Mouse (Mus musculus) MEL (cell line): ENCODE data around the gene Dop1b. TPM values are rescaled to one million over a fixed set of nuclear protein-coding genes. Genes with fewer than 3 reads are reported as not detected.

Experiments used
- DNase-seq: peaks from one replicate; pipeline ENCODE4 v3.0.0; 2011; ENCODE audit warnings: low read depth, low spot score
- H3K27ac ChIP-seq: 2 replicates; pipeline ENCODE4 v1.5.1; 2012; ENCODE audit warnings: low read depth, mild to moderate bottlenecking, control low read depth, low read length, moderate library complexity; ENCODE audit not compliant: control insufficient read depth
- H3K27me3 ChIP-seq, 2 experiments: fragments of 150-350 bp in 1 of 2; sonication (generic) in 1 of 2; 2 replicates each; pipeline ENCODE4 v1.6.1; 2012; ENCODE audit warnings: low read length in 2 of 2, mild to moderate bottlenecking in 2 of 2, improper control_type of control experiment in 1 of 2, moderate library complexity in 1 of 2; ENCODE audit not compliant: insufficient read depth in 2 of 2, control insufficient read depth in 1 of 2
- H3K36me3 ChIP-seq, 2 experiments: 2 replicates each; pipeline ENCODE4 v1.6.1; 2012 to 2014; ENCODE audit warnings: low read length in 2 of 2, improper control_type of control experiment in 1 of 2, inconsistent platforms in 1 of 2, mild to moderate bottlenecking in 1 of 2; ENCODE audit not compliant: insufficient read depth in 2 of 2, control insufficient read depth in 1 of 2
- H3K4me1 ChIP-seq, 2 experiments: fragments of 150-350 bp in 1 of 2; sonication (generic) in 1 of 2; 2 replicates each; pipeline ENCODE4 v1.6.1; 2012; ENCODE audit warnings: low read length in 2 of 2, improper control_type of control experiment in 1 of 2, mild to moderate bottlenecking in 1 of 2; ENCODE audit not compliant: insufficient read depth in 2 of 2, control insufficient read depth in 1 of 2
- H3K4me3 ChIP-seq, 2 experiments: fragments of 150-350 bp in 1 of 2; sonication (generic) in 1 of 2; 2 replicates each; pipeline ENCODE4 v1.5.1; 2012; ENCODE audit warnings: low read depth in 2 of 2, low read length in 2 of 2, mild to moderate bottlenecking in 2 of 2, moderate library complexity in 2 of 2, control low read depth in 1 of 2, improper control_type of control experiment in 1 of 2; ENCODE audit not compliant: control insufficient read depth in 1 of 2, insufficient read depth in 1 of 2
- H3K79me2 ChIP-seq: 2 replicates; pipeline ENCODE4 v1.6.1; 2012; ENCODE audit warnings: mild to moderate bottlenecking, low read length, moderate library complexity; ENCODE audit not compliant: control insufficient read depth, poor library complexity, insufficient read depth
- H3K9ac ChIP-seq: 2 replicates; pipeline ENCODE4 v1.6.1; 2012; ENCODE audit warnings: low read depth, mild to moderate bottlenecking, control low read depth, low read length, moderate library complexity; ENCODE audit not compliant: control insufficient read depth, poor library complexity, severe bottlenecking
- H3K9me3 ChIP-seq: fragments of 150-350 bp; sonication (generic); replicated peaks from 2 replicates; pipeline ENCODE4 v1.6.1; 2012; ENCODE audit warnings: mild to moderate bottlenecking, low read length, improper control_type of control experiment, moderate library complexity; ENCODE audit not compliant: insufficient read depth
- E2F4 ChIP-seq: IDR thresholded peaks from 2 replicates; pipeline ENCODE4 v1.6.1; 2011; ENCODE audit warnings: low read depth, low read length, improper control_type of control experiment, borderline replicate concordance
- ETS1 ChIP-seq: IDR thresholded peaks from 2 replicates; pipeline ENCODE4 v1.6.1; 2012; ENCODE audit warnings: low read depth, mild to moderate bottlenecking, inconsistent platforms, low read length, improper control_type of control experiment, moderate library complexity
- MYB ChIP-seq: IDR thresholded peaks from 2 replicates; pipeline ENCODE4 v1.6.1; 2011; ENCODE audit warnings: mild to moderate bottlenecking, low read depth, low read length, improper control_type of control experiment
- POLR2AphosphoS5 ChIP-seq: IDR thresholded peaks from 2 replicates; pipeline ENCODE4 v1.6.1; 2012; ENCODE audit warnings: low read depth, borderline replicate concordance, mild to moderate bottlenecking, inconsistent platforms, low read length, moderate library complexity, mixed read lengths
- RAD21 ChIP-seq: IDR thresholded peaks from 2 replicates; pipeline ENCODE4 v1.6.1; 2011; ENCODE audit warnings: mild to moderate bottlenecking, low read depth, low read length, improper control_type of control experiment
- RCOR1 ChIP-seq: IDR thresholded peaks from 2 replicates; pipeline ENCODE4 v1.6.1; 2012; ENCODE audit warnings: low read depth, mild to moderate bottlenecking, inconsistent platforms, low read length, improper control_type of control experiment
- SIN3A ChIP-seq: IDR thresholded peaks from 2 replicates; pipeline ENCODE4 v1.6.1; 2012; ENCODE audit warnings: low read length, improper control_type of control experiment, inconsistent platforms
- TAL1 ChIP-seq: IDR thresholded peaks from 2 replicates; pipeline ENCODE4 v1.6.1; 2012; ENCODE audit warnings: mild to moderate bottlenecking, inconsistent platforms, low read length, moderate library complexity, mixed read lengths
- UBTF ChIP-seq: IDR thresholded peaks from 2 replicates; pipeline ENCODE4 v1.6.1; 2012; ENCODE audit warnings: low read depth, mild to moderate bottlenecking, inconsistent platforms, low read length, improper control_type of control experiment, moderate library complexity, borderline replicate concordance; ENCODE audit not compliant: insufficient read depth
- USF2 ChIP-seq, 2 experiments: IDR thresholded peaks; 2 replicates each; pipeline ENCODE4 v1.6.1; 2011 to 2012; ENCODE audit warnings: improper control_type of control experiment in 2 of 2, low read length in 2 of 2, borderline replicate concordance in 1 of 2, inconsistent platforms in 1 of 2, low read depth in 1 of 2, mild to moderate bottlenecking in 1 of 2; ENCODE audit not compliant: insufficient read depth in 1 of 2
- ZC3H11A ChIP-seq: IDR thresholded peaks from 2 replicates; pipeline ENCODE4 v1.6.1; 2012; ENCODE audit warnings: low read depth, mild to moderate bottlenecking, inconsistent platforms, low read length, improper control_type of control experiment
- ZKSCAN1 ChIP-seq: IDR thresholded peaks from 2 replicates; pipeline ENCODE4 v1.6.1; 2012; ENCODE audit warnings: low read depth, mild to moderate bottlenecking, inconsistent platforms, low read length, improper control_type of control experiment, moderate library complexity
- polyA plus RNA-seq, 2 experiments: library from polyadenylated mRNA; stranded (reverse) in 1 of 2; unstranded in 1 of 2; fragments of >175 nt in 1 of 2; fragments of >200 nt in 1 of 2; gene quantifications; 2 replicates each; pipeline versions ENCODE4 v1.2.1 to v1.2.4; 2012; ENCODE audit warnings: low replicate concordance in 2 of 2, low read depth in 1 of 2; ENCODE audit not compliant: insufficient read length in 2 of 2, insufficient read depth in 1 of 2, missing spikeins in 1 of 2
- total RNA-seq: library from RNA; depleted of rRNA; stranded (reverse); fragments of 300-350 nt; gene quantifications from 2 replicates; pipeline ENCODE4 v1.2.3, GENCODE M21; 2012

Gene Dop1b
- total and polyA plus RNA-seq, 3 experiments = 5.8 to 11.3 TPM; not detected in 1

DNA sequence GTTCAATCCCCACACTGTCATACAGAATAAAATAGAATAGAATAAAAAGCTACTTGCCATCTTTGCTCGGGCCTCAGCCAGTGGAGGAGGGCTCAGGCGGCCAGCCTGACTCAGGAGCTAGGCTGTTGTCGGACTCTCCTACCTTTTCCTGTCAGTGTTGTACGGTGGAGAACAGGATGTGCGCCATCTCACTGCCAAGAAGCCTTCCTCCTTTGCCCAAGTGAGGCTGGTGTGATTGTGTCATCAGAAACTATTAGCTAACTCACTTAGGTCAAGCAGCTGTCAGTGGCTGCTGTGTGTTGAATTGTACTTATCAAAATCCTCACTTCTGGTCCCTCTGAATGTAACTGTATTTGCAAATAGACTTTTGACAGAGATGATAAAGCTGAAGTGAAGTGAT is 10.1 kb downstream of the Dop1b start:
- Histone ChIP-seq H3K79me2 (no peaks in the 10 kb centered on the region), H3K27me3 (no peaks in the 10 kb centered on the region), H3K36me3 (no peaks in the 10 kb centered on the region), H3K4me3 (no peak overlapping the region), H3K4me1 (no peaks in the 10 kb centered on the region), H3K9me3 (no peaks in the 10 kb centered on the region), H3K9ac (no peak overlapping the region), H3K27ac (no peak overlapping the region)
- TF ChIP-seq RCOR1 (no peak), E2F4 (no peak), ZKSCAN1 (no peak)
- no peak for DNase-seq

DNA sequence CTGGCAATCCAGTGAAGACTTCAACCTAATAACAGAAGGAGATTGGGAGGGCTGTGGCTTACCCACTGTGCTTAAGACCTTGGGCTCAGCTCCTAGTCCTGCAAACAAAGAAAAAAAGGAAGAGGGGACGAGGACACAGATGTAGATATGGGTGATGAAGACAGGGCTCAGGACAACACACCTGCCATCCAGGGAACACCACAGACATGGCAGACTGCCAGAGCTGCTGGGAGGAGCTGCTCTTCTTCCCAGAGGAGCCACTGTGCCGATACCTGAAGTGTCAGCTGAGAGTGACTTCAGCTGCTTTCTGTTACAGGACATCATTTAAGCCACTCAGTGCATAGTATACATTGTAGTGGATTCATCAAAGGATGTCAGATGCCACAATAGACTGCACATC is 10.8 kb downstream of the Dop1b start:
- no peaks in the 10 kb centered on the region for H3K27me3 ChIP-seq
- no peaks in the 10 kb centered on the region for H3K9me3 ChIP-seq
- H3K36me3 ChIP-seq = no peaks in the 10 kb centered on the region
- no peak overlapping the region for H3K4me3 ChIP-seq
- no peak for DNase-seq
- no peak overlapping the region for H3K27ac ChIP-seq
- H3K4me1 ChIP-seq = no peaks in the 10 kb centered on the region
- TF ChIP-seq SIN3A = no peak
- TF ChIP-seq RAD21 = no peak
- no peak for TF ChIP-seq ZC3H11A
- TF ChIP-seq TAL1 = no peak
- TF ChIP-seq ETS1 = no peak
- H3K79me2 ChIP-seq = no peaks in the 10 kb centered on the region
- H3K9ac ChIP-seq = no peak overlapping the region

DNA sequence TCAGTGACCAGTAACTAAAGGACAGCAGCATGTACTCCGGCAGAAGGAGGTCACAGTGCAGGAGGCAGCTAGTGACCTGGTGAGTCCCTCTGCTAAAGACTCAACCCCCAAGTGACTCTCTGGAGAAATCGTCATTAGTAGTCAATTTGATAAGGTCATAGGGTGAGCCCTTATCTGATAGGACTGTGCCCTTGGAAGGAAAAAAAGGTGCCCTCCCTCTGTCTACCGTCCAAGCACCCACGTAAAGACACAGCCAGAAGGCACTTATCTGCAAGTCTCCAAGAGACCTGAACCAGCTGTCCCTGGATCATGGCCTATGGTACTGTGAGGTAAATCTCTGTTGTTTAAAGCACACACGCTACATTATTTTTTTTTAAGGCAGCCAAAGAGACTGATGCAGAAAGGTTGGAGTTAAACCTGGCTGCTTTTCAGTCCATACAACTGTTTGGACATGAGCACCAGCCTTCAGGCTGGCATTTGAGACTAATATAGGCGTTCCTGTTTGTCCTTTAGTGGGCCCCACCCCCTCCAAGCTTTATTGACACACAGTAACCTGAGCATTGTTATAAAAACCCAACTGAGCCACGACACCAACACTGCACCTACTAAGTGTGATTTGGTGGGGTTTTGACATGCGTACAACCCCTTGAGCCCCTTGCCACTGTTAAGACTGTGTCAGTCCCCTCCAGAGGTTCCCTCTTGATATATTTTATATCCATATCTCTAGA is 13.9 kb downstream of the Dop1b start:
- TF ChIP-seq UBTF = no peak
- no peak for TF ChIP-seq USF2 (IDR thresholded peaks at IDR 0.05; ENCODE audit: borderline replicate concordance in 1 of 2, insufficient read depth in 1 of 2, low read depth in 1 of 2, low read length in 2 of 2)
- TF ChIP-seq MYB = no peak
- no peak for TF ChIP-seq POLR2AphosphoS5
- TF ChIP-seq, all 39 proteins: peak for 0

More for the DNA sequence above, 13.9 kb downstream of the Dop1b start:
- Histone ChIP-seq H3K27ac (no peak overlapping the region), H3K4me1 (no peaks in the 10 kb centered on the region), H3K9ac (no peak overlapping the region), H3K27me3 (no peaks in the 10 kb centered on the region), H3K79me2 (no peaks in the 10 kb centered on the region), H3K4me3 (no peak overlapping the region), H3K9me3 (no peaks in the 10 kb centered on the region), H3K36me3 (no peaks in the 10 kb centered on the region)
- DNase-seq = no peak
